Mouse (Mus musculus) large intestine, adult 2 months (tissue): Measurements from ENCODE around the gene Arrdc2. TPM values are rescaled to one million over a fixed set of nuclear protein-coding genes. Genes with fewer than 3 reads are reported as not detected.
"Not testable (repeated sequence)": the region's sequence is repeated elsewhere in the genome, so short reads cannot be mapped to it uniquely, and the experiment has no call there.

Experiments used
- DNase-seq: peaks from one replicate; pipeline ENCODE4 v3.0.0-alpha.2; 2012; ENCODE audit warnings: low read depth, low spot score
- WGBS: fragments of 180-500 bp; shearing (Covaris S2); methylation state at CpG from one replicate; pipeline ENCODE4 v1.1.7; 2018; 5-methylcytosine and 5-hydroxymethylcytosine counted together
- polyA plus RNA-seq: library from polyadenylated mRNA; depleted of rRNA; stranded (reverse); fragments of >200 nt; gene quantifications from 2 replicates; pipeline ENCODE4 v1.2.3, GENCODE M21; 2012

Arrdc2 gene
- polyA plus RNA-seq, 1 experiment: 22.2 TPM

DNA sequence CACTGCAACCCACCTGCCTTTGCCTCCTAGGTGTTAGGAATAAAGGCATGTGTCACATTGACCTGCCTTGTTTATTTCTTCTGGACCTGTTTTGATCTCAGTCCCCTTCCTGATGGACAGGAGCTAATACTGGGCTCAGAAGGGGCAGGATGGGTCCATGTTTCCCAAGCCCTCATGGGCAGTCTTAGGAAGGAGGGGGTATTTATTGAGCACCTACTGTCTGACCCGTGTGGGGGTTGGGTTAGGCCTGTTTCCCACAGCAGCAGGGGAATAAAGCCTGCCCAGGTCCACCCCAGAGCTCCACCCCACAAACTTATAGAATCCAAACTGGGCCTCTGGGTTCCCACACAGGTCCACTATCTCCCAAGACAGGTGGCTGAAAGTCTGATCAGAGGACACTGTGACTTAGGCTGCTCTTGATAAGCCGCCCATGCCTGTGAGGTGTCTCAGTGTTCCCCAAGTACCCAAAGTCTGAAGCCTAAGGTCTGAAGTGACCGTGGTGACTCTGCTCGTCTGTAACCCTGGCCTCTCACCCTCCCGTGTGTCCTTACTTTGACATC lies 3.8 kb upstream of the Arrdc2 start:
- no peak for DNase-seq

DNA sequence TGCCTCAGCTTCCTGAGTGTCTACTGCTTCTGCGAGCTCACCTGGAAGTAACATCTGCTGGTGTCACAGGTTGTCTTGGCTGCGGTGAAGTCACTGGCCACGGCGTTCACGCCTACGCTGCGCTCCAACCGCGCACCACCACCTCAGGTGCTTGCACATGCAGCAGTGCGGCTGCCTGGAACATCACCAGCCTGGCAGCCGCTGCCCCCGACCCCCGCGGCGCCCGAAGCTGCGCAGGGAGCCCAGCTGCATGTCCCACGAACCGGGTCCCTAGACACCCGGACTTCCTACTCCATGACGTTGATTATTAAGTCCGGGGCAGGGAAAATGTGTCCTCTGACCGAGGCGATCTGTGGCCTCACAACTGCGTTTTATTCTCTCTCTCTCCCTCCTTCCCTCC lies 3.0 kb upstream of the Arrdc2 start:
- WGBS: 86% methylated on average over 25 of the region's 25 CpGs
- DNase-seq: no peak

More for the DNA sequence above, 3.8 kb upstream of the Arrdc2 start:
- 90% methylated on average over 5 of the region's 5 CpGs for WGBS

DNA sequence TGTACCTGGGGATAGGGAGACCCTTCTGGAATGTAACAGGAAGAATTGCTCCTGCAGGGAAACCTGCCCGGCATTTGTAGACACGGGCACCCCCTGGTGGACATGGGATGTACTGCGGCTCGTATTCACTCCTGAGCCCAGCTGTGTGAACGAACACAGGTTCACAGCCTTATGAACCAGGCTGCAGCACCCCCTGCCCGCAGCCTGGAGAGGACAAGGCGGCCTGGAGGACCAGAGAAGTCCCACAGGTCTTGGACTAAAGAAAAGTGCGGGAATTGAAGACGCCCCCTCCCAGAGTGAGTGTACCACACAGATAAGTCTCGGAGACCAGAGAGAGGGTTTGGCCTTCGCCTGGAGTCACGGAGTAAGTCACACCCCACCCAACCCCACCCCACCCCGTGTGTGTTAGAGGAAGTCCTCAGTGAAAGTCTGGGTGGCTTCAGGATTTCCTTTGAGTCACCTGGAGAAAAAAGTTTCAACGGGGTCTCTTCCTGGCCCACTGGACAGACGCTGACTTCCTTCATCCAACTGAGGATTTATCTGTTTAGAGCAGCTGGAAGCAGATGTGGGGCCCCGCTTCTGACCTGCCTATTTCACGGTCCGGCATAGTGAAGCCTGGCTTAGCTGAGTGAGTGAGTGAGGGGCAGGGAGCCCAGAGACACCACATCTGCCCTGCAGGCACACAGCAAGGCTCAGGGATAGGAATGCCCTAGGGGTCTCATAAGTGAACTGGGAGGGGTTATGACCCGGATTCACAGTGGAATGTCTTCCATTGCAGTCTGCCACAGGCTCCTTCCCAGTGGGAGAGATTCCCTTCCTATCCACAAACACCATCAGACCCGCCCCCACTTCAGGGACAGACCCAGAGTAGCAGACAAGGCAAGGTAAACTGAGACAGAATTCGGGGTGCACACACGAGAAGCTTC lies 1.9 kb upstream of the Arrdc2 start:
- 24% methylated on average over 22 of the region's 22 CpGs for WGBS
- DNase-seq: peak; percentile 82

GRCm38 (mm10) chr8:70840590-70840989 lies 1.1 kb upstream of the Arrdc2 start:
- 22% methylated on average over 10 of the region's 10 CpGs for WGBS
- peak; percentile 68 for DNase-seq

GRCm38 (mm10) chr8:70838654-70839407 lies 689 bp downstream of the Arrdc2 start:
- 1% methylated on average over 66 of the region's 66 CpGs for WGBS
- DNase-seq: no peak

DNA sequence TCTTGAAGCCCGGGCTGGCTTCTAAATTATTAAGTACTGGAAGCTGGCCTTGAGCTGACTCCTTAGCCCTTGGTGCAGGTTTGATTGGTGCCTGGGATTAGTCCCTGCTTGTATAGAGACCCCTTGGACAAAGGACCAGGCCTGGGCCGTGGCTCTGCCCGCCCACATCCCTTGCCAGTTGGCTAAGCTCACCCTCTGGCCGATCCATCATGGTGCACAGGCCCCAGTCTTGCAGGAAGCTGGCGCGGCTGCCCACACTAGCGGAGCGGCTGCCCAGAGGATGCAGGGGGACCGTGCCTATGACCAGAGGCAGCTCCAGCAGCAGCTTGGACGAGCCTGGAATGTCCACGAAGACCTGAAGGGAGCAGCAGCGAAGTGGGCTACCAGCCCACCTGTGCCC lies 2.9 kb downstream of the Arrdc2 start:
- no peak for DNase-seq
- 88% methylated on average over 12 of the region's 12 CpGs for WGBS

DNA sequence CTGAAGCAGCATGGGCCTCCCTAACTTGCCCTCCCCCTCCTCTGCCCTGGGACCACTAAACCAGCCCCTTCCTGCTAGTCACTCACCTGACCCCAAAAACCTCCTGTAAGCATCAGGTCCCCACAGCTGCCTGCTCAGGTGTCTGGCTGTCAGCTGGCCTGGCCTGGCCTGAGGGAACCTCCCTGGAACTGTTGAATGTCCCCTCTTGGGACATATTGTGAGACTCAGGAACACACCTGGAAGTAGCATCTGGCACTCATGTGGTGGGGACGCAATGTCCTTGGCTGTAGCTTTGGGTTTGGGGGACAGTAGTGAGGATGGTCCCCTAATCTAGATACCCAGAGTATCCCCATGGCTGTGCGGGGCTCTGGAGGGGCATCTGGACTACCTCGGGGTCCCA lies 5.4 kb downstream of the Arrdc2 start:
- 94% methylated on average over 3 of the region's 3 CpGs for WGBS
- no peak for DNase-seq

- DNase-seq: no peak
- 47% methylated on average over 15 of the region's 15 CpGs for WGBS
These were observed 6.0 kb downstream of the Arrdc2 start for GRCm38 (mm10) chr8:70833520-70833919.

DNA sequence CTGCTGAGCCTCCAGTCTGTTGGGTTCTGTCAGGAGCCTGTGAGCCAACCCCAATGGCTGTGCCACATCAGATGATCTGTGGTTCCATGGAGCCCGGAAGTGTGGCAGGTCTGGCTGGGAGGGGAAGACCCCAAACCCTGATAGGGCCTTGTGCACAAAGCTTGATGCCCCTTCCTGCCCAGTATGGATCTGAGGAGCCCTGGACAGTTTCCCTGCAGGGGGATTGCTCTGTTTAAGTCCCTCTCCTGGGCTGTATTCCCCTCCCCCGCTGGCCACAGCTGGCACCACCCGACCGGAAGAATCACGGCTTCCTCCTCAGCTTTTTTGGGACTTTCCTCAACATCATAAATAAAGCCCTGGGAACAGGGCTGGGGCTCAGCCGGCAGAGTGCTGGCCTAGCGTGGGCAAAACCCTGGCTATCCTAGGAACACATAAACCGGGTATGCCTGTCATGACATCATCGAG lies 6.5 kb downstream of the Arrdc2 start:
- 23% methylated on average over 9 of the region's 9 CpGs for WGBS
- DNase-seq: no peak

- no peak for DNase-seq
- WGBS: 80% methylated on average over 11 of the region's 11 CpGs
These were observed 7.1 kb downstream of the Arrdc2 start for GRCm38 (mm10) chr8:70832371-70832770.

- no peak for DNase-seq
- WGBS: 87% methylated on average over 8 of the region's 8 CpGs
These were observed 8.0 kb downstream of the Arrdc2 start for GRCm38 (mm10) chr8:70831517-70831916.

- DNase-seq: no peak
These were observed 11.7 kb downstream of the Arrdc2 start for GRCm38 (mm10) chr8:70827796-70828195.

DNA sequence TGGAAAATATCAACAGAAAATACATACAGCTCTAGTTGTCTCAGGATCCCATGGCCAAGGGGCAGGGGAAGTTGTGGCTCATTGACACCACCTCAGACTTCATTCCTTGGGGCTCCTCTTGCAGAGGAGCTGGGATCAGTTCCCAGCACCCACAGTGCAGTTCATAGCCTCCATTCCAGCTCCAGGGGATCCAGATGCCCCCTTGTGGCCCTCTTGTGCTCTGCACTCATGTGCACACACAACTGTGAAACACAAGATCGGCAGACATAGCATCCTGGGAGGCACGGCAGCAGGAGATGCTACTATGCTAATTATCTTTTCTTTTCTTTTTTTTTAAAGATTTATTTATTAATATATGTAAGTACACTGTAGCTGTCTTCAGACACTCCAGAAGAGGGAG lies 12.5 kb downstream of the Arrdc2 start:
- 96% methylated on average over 2 of the region's 2 CpGs for WGBS
- no peak for DNase-seq

More at GRCm38 (mm10) chr8:70827796-70828195, 11.7 kb downstream of the Arrdc2 start:
- 80% methylated on average over 1 of the region's 1 CpGs for WGBS

GRCm38 (mm10) chr8:70825816-70826215 lies 13.7 kb downstream of the Arrdc2 start:
- DNase-seq: no peak
- 79% methylated on average over 8 of the region's 8 CpGs for WGBS

GRCm38 (mm10) chr8:70823802-70824201 lies 15.7 kb downstream of the Arrdc2 start:
- 87% methylated on average over 7 of the region's 7 CpGs for WGBS

GRCm38 (mm10) chr8:70822594-70822993 lies 16.9 kb downstream of the Arrdc2 start:
- DNase-seq: not testable (repeated sequence)
- 80% methylated on average over 3 of the region's 3 CpGs for WGBS

More at GRCm38 (mm10) chr8:70823802-70824201, 15.7 kb downstream of the Arrdc2 start:
- no peak for DNase-seq

DNA sequence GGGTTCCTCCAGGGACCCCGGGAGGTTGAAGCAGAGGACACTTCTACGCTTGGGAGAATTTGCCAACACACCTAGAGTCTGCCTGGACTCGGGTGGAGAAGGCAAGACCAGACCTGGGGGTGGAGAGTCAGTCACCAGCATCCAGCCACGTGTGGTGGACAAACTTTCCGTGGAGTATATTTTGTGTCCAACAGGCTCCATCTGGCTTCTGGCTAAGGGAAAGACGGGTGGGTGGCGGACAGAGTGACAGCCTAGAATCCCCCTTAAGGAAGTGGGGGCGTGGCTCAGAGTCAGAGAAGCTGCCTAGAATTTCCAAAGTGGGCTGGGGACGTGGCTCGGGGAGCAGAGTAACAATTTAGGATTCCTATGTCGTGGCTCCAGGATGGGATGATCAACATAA lies 17.5 kb downstream of the Arrdc2 start:
- WGBS: 48% methylated on average over 11 of the region's 11 CpGs
- no peak for DNase-seq

- no peak for DNase-seq
- 14% methylated on average over 30 of the region's 30 CpGs for WGBS
These were observed 18.0 kb downstream of the Arrdc2 start for GRCm38 (mm10) chr8:70821399-70821962.

DNA sequence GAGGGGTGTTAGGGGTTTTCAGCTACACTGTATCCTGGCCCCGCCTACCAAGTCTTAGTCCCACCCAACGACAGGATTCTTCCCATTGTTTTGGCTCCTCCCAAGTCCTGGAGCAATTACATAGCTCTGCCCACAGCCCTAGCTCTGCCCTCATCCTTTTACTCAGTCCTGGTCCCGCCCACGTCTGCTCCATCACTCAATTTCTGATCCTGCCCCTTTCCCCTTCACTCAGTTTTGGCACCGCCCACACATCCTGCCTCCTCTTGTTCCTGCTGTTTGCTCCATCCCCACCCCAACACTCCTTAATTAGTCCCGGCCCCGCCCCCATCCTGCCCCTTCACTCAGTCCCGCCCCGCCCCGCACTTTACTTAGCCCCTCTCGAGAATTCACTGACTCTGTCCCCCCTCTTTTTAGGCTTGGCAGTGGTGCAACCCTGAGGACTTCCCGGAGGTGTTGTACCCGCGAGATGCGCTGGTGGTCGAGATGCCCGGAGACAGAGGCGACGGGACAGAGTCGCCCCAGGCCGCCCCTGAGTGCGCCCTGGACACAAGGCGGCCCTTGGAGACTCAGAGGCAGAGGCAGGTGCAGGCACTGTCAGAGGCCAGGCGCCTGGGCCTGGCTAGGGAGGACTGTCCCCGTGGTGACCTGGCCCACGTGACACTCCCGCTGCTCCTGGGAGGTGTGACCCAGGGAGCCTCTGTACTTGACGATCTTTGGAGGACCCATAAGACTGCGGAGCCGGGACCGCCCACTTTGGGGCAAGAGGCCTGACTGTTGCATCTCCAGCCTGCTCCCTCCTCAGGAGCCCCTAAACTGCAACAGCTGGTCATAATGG lies 19.2 kb downstream of the Arrdc2 start:
- WGBS: 9% methylated on average over 31 of the region's 31 CpGs
- no peak for DNase-seq
